In the genomic region with DNA sequence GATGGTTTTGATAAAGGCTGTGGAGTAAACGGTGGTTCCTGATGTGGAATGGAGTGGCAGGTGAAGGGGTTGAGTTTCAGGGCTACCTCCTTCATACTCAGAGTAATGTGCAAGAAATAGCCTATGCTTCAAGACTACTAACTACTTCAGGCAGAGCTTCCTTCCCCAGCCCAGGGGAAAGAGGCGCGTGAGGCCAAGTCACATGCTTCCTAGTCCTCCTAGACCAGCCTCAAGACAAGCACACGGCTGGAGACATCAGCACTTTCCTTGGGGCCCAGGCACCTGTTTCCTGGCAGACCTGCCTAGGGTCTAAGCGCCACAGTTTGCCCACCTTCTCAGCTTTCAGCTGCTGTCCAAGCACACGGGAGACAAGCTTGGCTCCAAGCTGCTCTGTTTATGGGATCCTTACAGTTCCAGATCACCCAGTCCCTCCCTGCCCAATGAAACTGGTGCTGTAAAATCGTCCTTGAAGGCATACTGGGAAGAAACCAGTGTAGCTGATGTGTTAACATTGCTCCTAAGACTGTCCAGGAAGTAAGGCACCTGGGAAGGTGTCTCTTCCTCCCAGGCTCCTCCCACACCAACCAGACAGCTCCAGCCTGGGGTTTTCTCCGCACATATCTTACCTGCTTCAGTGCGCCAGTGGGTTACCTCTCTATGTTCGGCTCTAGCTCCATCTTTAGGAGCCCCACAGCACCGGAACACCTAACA, we compare ENCODE assay signal across 8 mouse cellular contexts. TPM values are rescaled to one million over a fixed set of nuclear protein-coding genes. Genes with fewer than 3 reads are reported as not detected.
DNase-seq lines count a peak whose midpoint lies in the region; ATAC-seq and TF ChIP-seq lines count a peak whose summit lies in the region.

No protein-coding gene starts in this region.

- H3K9ac ChIP-seq in CH12.LX (ENCODE audit: insufficient read depth, low read depth): no peak overlapping the region
- 0 out of 2 replicates have a peak overlapping the region, but pooled peaks have one; percentile 58 for H3K9ac ChIP-seq in hindbrain, postnatal 0 days (replicated peaks; ENCODE audit: low read length)
- H3K9ac ChIP-seq in liver, embryonic 15.5 days: peak overlapping the region; percentile 71

- H3K9me3 ChIP-seq in CH12.LX (replicated peaks; ENCODE audit: low read length): no peaks in the 10 kb centered on the region
- H3K9me3 ChIP-seq in hindbrain, postnatal 0 days (ENCODE audit: low read length): no peaks in the 10 kb centered on the region
- no peaks in the 10 kb centered on the region for H3K9me3 ChIP-seq in liver, embryonic 15.5 days (replicated peaks)

- dilution Hi-C loops in CH12.LX (cut with MboI; ENCODE audit: extremely low pct_ligation_motif_present, extremely low pct_unique_long_range_greater_than_20kb, low sequenced_read_pairs): no loop called here

- 22% methylated on average over 11 of the region's 11 CpGs for WGBS in hindbrain, postnatal 0 days
- 3% methylated on average over 11 of the region's 11 CpGs for WGBS in liver, embryonic 15.5 days (ENCODE audit: insufficient replicate concordance)

- H3K79me2 ChIP-seq in CH12.LX (replicated peaks; ENCODE audit: control insufficient read depth, extremely low read depth, insufficient read depth, poor library complexity, severe bottlenecking): no peaks in the 10 kb centered on the region

- no peaks in the 10 kb centered on the region for H3K36me3 ChIP-seq in CH12.LX (replicated peaks in 1 of 2; ENCODE audit: control insufficient read depth in 1 of 2, insufficient read depth in 1 of 2, low read length in 1 of 2)
- H3K36me3 ChIP-seq in hindbrain, postnatal 0 days (ENCODE audit: insufficient read depth, low read length): no peaks in the 10 kb centered on the region
- no peaks in the 10 kb centered on the region for H3K36me3 ChIP-seq in liver, embryonic 15.5 days (replicated peaks)

- no peak for TF ChIP-seq POLR2A in CH12.LX (IDR thresholded peaks at IDR 0.05; ENCODE audit: low read depth, low read length)

- TF ChIP-seq RAD21 in CH12.LX (IDR thresholded peaks at IDR 0.05; ENCODE audit: low read depth, low read length): no peak

- ATAC-seq in hindbrain, postnatal 0 days: peak; percentile 31; the same call in 1 of the 2 replicates
- ATAC-seq in liver, embryonic 15.5 days (ENCODE audit: insufficient read depth): no peak

- no peak overlapping the region for H3K27ac ChIP-seq in CH12.LX (ENCODE audit: insufficient read depth, low read depth)
- no peak overlapping the region for H3K27ac ChIP-seq in hindbrain, postnatal 0 days
- H3K27ac ChIP-seq in liver, embryonic 15.5 days (replicated peaks): peak overlapping the region; percentile 96

- H3K27me3 ChIP-seq in CH12.LX (replicated peaks): peaks cover 82% of the 10 kb centered on the region
- peaks cover 13% of the 10 kb centered on the region; the same call in 1 of the 2 replicates for H3K27me3 ChIP-seq in hindbrain, postnatal 0 days (ENCODE audit: insufficient read depth, low read length)
- 0 out of 2 replicates have a peak, but pooled peaks cover 9% of the 10 kb centered on the region for H3K27me3 ChIP-seq in liver, embryonic 15.5 days

- TF ChIP-seq CTCF in CH12.LX (conservative IDR thresholded peaks at IDR 0.05 in 1 of 2, IDR thresholded peaks at IDR 0.05 in 1 of 2; ENCODE audit: low read depth in 2 of 2, low read length in 2 of 2): no peak
- no peak for TF ChIP-seq CTCF in hindbrain, postnatal 0 days (IDR thresholded peaks at IDR 0.05; ENCODE audit: low read depth)

- in situ Hi-C loops in CH12.LX (cut with MboI; ENCODE audit: low pct_ligation_motif_present, low pct_unique_long_range_greater_than_20kb, low sequenced_read_pairs): loop anchor here (25.0 kb wide), 1 partner anchor 434 kb away; no protein-coding TSS in a partner anchor

- TF ChIP-seq EP300 in CH12.LX (IDR thresholded peaks at IDR 0.05; ENCODE audit: low read length): no peak

- peak overlapping the region; percentile 97 for H3K4me2 ChIP-seq in CH12.LX (ENCODE audit: insufficient read depth, low read depth, poor library complexity, severe bottlenecking)
- H3K4me2 ChIP-seq in hindbrain, postnatal 0 days (ENCODE audit: low read depth, low read length): peak overlapping the region; percentile 93
- H3K4me2 ChIP-seq in liver, embryonic 15.5 days: peak overlapping the region; percentile 89

- H3K4me3 ChIP-seq in CH12.LX (replicated peaks in 1 of 3; ENCODE audit: low read depth in 2 of 3, low read length in 2 of 3, poor library complexity in 1 of 3): peak overlapping the region in 2 of 3 experiments; percentile 15 to 42
- H3K4me3 ChIP-seq in hindbrain, postnatal 0 days (ENCODE audit: low read length): peak overlapping the region; percentile 23
- peak overlapping the region; percentile 52 for H3K4me3 ChIP-seq in liver, embryonic 15.5 days (replicated peaks)

- peaks cover 4 to 6% of the 10 kb centered on the region in 2 experiments; a peak in 3 of 4 replicates for H3K4me1 ChIP-seq in CH12.LX (ENCODE audit: control insufficient read depth in 1 of 2, insufficient read depth in 2 of 2)
- H3K4me1 ChIP-seq in hindbrain, postnatal 0 days (ENCODE audit: insufficient read depth, low read length): peaks cover 4% of the 10 kb centered on the region; the same call in 1 of the 2 replicates
- peaks cover 68% of the 10 kb centered on the region for H3K4me1 ChIP-seq in liver, embryonic 15.5 days (replicated peaks)

- no peak for DNase-seq in CH12.LX (ENCODE audit: extremely low read depth)
- DNase-seq in c-Kit-positive CD71-positive TER-119-positive erythroid progenitor cells, embryonic 14.5 days (ENCODE audit: low spot score): peak; percentile 48
- no peak for DNase-seq in hindbrain, postnatal 0 days (ENCODE audit: low spot score)
- DNase-seq in yolk sac, embryonic 10.5 days (ENCODE audit: low spot score): peak; percentile 29
- DNase-seq in right cerebral cortex, adult 18-20 months: no peak
- DNase-seq in natural killer cell, adult 2 months (ENCODE audit: low spot score in 2 of 2): no peak
- no peak for DNase-seq in adrenal gland, adult 8-10 months

TF ChIP-seq in CH12.LX, 34 proteins besides CTCF, POLR2A, EP300 and RAD21:
- TF ChIP-seq GABPA (IDR thresholded peaks at IDR 0.05; ENCODE audit: insufficient replicate concordance, low read depth, low read length) (no peak), ZC3H11A (IDR thresholded peaks at IDR 0.05; ENCODE audit: low read depth, low read length) (no peak), ELF1 (IDR thresholded peaks at IDR 0.05; ENCODE audit: low read depth, low read length) (peak; percentile 28; the same call in 1 of the 2 replicates)

RNA-seq across cellular contexts. Expression of a gene that starts 8.1 kb away (rescaled TPM):
- total RNA-seq in CH12.LX (2012; rRNA removed) (0.21 and 0.55 TPM in 2 replicates), CH12.LX (2014; rRNA removed) (not detected in 2 replicates)
- not detected in 2 replicates for polyA plus RNA-seq in CH12.LX (2012; ENCODE audit: insufficient read length, low read depth)
- 0.58 and 5.2 TPM in 2 replicates for total RNA-seq in hindbrain, postnatal 0 days (2014; rRNA removed)
- 4.2 and 4.9 TPM in 2 replicates for polyA plus RNA-seq in hindbrain, postnatal 0 days (2015; fragmentation: Nextera tagmentation; extraction: Ambion mirVana)
- polyA plus RNA-seq in liver, embryonic 15.5 days (2015; fragmentation: Nextera tagmentation; extraction: Ambion mirVana): 25.4 and 25.5 TPM in 2 replicates
- 1 to 10 TPM in 2 of 4 experiments, under 1 TPM in 1, not detected in 1; 0.37 to 1.1 (median 1.0) TPM for total RNA-seq in adrenal gland, adult 8-10 months (2022)

RNA-seq across cellular contexts. Expression of a gene that starts 37.5 kb away (rescaled TPM):
- total RNA-seq in CH12.LX (2012; rRNA removed): not detected in 2 replicates
- not detected in 2 replicates for total RNA-seq in CH12.LX (2014; rRNA removed)
- 0.07 TPM in 1 of 2 replicates, not detected in the other for polyA plus RNA-seq in CH12.LX (2012; ENCODE audit: insufficient read length, low read depth)
- 20.7 and 25.9 TPM in 2 replicates for total RNA-seq in hindbrain, postnatal 0 days (2014; rRNA removed)
- polyA plus RNA-seq in hindbrain, postnatal 0 days (2015; fragmentation: Nextera tagmentation; extraction: Ambion mirVana): 9.4 and 9.7 TPM in 2 replicates
- polyA plus RNA-seq in liver, embryonic 15.5 days (2015; fragmentation: Nextera tagmentation; extraction: Ambion mirVana): 0.05 TPM in 1 of 2 replicates, not detected in the other
- total RNA-seq in adrenal gland, adult 8-10 months (2022): not detected

RNA-seq across cellular contexts. Expression of a gene that starts 40.4 kb away (rescaled TPM):
- 0.34 and 0.50 TPM in 2 replicates for total RNA-seq in CH12.LX (2012; rRNA removed)
- 0.12 and 0.15 TPM in 2 replicates for total RNA-seq in CH12.LX (2014; rRNA removed)
- polyA plus RNA-seq in CH12.LX (2012; ENCODE audit: insufficient read length, low read depth): 0.13 and 0.19 TPM in 2 replicates
- total RNA-seq in hindbrain, postnatal 0 days (2014; rRNA removed): 18.1 and 19.4 TPM in 2 replicates
- 1.1 and 1.6 TPM in 2 replicates for polyA plus RNA-seq in hindbrain, postnatal 0 days (2015; fragmentation: Nextera tagmentation; extraction: Ambion mirVana)
- 26.5 and 31.0 TPM in 2 replicates for polyA plus RNA-seq in liver, embryonic 15.5 days (2015; fragmentation: Nextera tagmentation; extraction: Ambion mirVana)
- total RNA-seq in adrenal gland, adult 8-10 months (2022): 1 to 10 TPM; 1.9 to 4.0 (median 2.6) TPM

Comparison
In these comparisons a context has a peak if more than half of its experiments do, and no peak if none do; other contexts are left out.
1. DNase-seq: peak in c-Kit-positive CD71-positive TER-119-positive erythroid progenitor cells, embryonic 14.5 days (single experiment) and yolk sac, embryonic 10.5 days (single experiment); none in CH12.LX (single experiment), hindbrain, postnatal 0 days (single experiment), right cerebral cortex, adult 18-20 months (single experiment), natural killer cell, adult 2 months (0 of 2) and adrenal gland, adult 8-10 months (single experiment).
2. RNA of a gene that starts 37.5 kb away (total RNA-seq): 20.7 to 25.9 TPM in hindbrain, postnatal 0 days; not detected in CH12.LX and not detected in adrenal gland, adult 8-10 months; every median in the first group is over 10 times any median in the second.
3. Peak in every context shown above with its lines, with median percentiles within 50 percentile points of each other: H3K4me2 ChIP-seq and H3K4me3 ChIP-seq.